Mouse (Mus musculus) myocyte (in vitro differentiated cells): ENCODE measurements at regions not wholly inside any gene's neighbourhood (a gene's known extent, or its start where the extent isn't known, plus 50 kb on each side); places are given as distances from the start of the nearest gene placed in this dataset.

Experiments
- H3K27me3 ChIP-seq: one replicate; pipeline ENCODE4 v1.6.1; 2011; ENCODE audit not compliant: control insufficient read depth, insufficient read depth, insufficient read length
- H3K36me3 ChIP-seq: one replicate; pipeline ENCODE4 v1.6.1; 2011; ENCODE audit not compliant: control insufficient read depth, insufficient read depth
- H3K4me2 ChIP-seq: one replicate; pipeline ENCODE4 v1.6.1; 2011; ENCODE audit warnings: low read depth, control low read depth
- H3K4me3 ChIP-seq: one replicate; pipeline ENCODE4 v1.5.1; 2011; ENCODE audit warnings: mild to moderate bottlenecking, control low read depth, moderate library complexity
- H3K79me2 ChIP-seq: one replicate; pipeline ENCODE4 v1.6.1; 2011; ENCODE audit not compliant: control insufficient read depth, insufficient read depth
- H3ac ChIP-seq: one replicate; pipeline ENCODE4 v1.6.1; 2011; ENCODE audit not compliant: control insufficient read depth, insufficient read length
- CEBPB ChIP-seq: IDR thresholded peaks from 2 replicates; pipeline ENCODE4 v1.6.1; 2011; ENCODE audit warnings: mild to moderate bottlenecking, moderate library complexity; ENCODE audit not compliant: poor library complexity, insufficient read depth, severe bottlenecking
- E2F4 ChIP-seq: IDR thresholded peaks from one replicate; pipeline ENCODE4 v1.6.1; 2011; ENCODE audit warnings: mild to moderate bottlenecking, control low read depth, moderate library complexity; ENCODE audit not compliant: insufficient read depth
- MAX ChIP-seq: IDR thresholded peaks from one replicate; pipeline ENCODE4 v1.6.1; 2011; ENCODE audit warnings: low read depth, mild to moderate bottlenecking, control low read depth
- MYOD1 ChIP-seq, 3 experiments: IDR thresholded peaks; one replicate each; pipeline ENCODE4 v1.6.1; 2011; ENCODE audit warnings: control low read depth in 2 of 3, low read depth in 2 of 3, mild to moderate bottlenecking in 2 of 3, moderate library complexity in 1 of 3; ENCODE audit not compliant: insufficient read length in 2 of 3, control insufficient read depth in 1 of 3
- MYOG ChIP-seq, 3 experiments: IDR thresholded peaks; one replicate each; pipeline ENCODE4 v1.6.1; 2011; ENCODE audit warnings: control low read depth in 2 of 3, low read depth in 2 of 3, mild to moderate bottlenecking in 2 of 3; ENCODE audit not compliant: insufficient read length in 2 of 3, control insufficient read depth in 1 of 3, insufficient read depth in 1 of 3
- POLR2A ChIP-seq: IDR thresholded peaks from one replicate; pipeline ENCODE4 v1.6.1; 2011; ENCODE audit warnings: low read depth, mild to moderate bottlenecking, control low read depth, moderate library complexity; ENCODE audit not compliant: insufficient read length
- POLR2AphosphoS2 ChIP-seq: IDR thresholded peaks from one replicate; pipeline ENCODE4 v1.6.1; 2011; ENCODE audit warnings: low read depth, control low read depth; ENCODE audit not compliant: insufficient read length
- REST ChIP-seq: IDR thresholded peaks from one replicate; pipeline ENCODE4 v1.6.1; 2011; ENCODE audit warnings: mild to moderate bottlenecking, control low read depth, moderate library complexity; ENCODE audit not compliant: insufficient read depth, insufficient read length
- SRF ChIP-seq: IDR thresholded peaks from one replicate; pipeline ENCODE4 v1.6.1; 2011; ENCODE audit warnings: low read depth; ENCODE audit not compliant: control insufficient read depth, insufficient read length
- TCF12 ChIP-seq: IDR thresholded peaks from one replicate; pipeline ENCODE4 v1.6.1; 2011; ENCODE audit warnings: mild to moderate bottlenecking, control low read depth; ENCODE audit not compliant: poor library complexity, insufficient read depth, severe bottlenecking
- TCF3 ChIP-seq: IDR thresholded peaks from one replicate; pipeline ENCODE4 v1.6.1; 2011; ENCODE audit warnings: low read depth, control low read depth; ENCODE audit not compliant: insufficient read length
- USF1 ChIP-seq: IDR thresholded peaks from one replicate; pipeline ENCODE4 v1.6.1; 2011; ENCODE audit warnings: low read depth, mild to moderate bottlenecking, control low read depth, moderate library complexity

DNA sequence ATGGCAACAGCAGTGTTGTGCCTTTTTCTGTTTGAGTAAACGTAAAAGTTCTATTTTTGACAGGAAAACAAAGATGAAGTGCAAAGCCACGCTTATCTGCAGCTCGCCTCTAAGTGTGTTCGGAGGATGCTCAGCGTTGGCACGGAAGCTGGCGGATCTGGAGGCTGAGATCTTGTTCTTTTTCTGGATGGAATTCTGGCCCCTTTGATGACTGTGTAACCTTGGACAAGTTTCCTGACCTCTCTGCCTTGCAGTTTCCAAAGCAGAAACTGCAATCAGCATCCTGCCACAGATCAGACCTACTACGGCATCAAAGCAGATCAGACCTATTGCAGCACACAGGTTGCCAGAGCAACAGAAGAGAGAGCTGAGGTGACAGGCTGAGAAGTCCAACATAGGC lies 89.1 kb upstream of the Myocd start:
- Histone ChIP-seq H3K4me2 (no peak overlapping the region), H3K36me3 (no peaks in the 10 kb centered on the region), H3ac (no peak overlapping the region), H3K27me3 (no peaks in the 10 kb centered on the region), H3K79me2 (no peaks in the 10 kb centered on the region), H3K4me3 (no peak overlapping the region)
- TF ChIP-seq USF1 = no peak
- no peak for TF ChIP-seq CEBPB
- no peak for TF ChIP-seq POLR2AphosphoS2
- no peak for TF ChIP-seq MYOD1 (IDR thresholded peaks at IDR 0.05; ENCODE audit: control insufficient read depth in 1 of 3, insufficient read length in 2 of 3, low read depth in 2 of 3)
- no peak for TF ChIP-seq POLR2A
- no peak for TF ChIP-seq MYOG (IDR thresholded peaks at IDR 0.05; ENCODE audit: control insufficient read depth in 1 of 3, insufficient read depth in 1 of 3, insufficient read length in 2 of 3, low read depth in 2 of 3)
- TF ChIP-seq SRF = no peak
- TF ChIP-seq MAX = no peak
- TF ChIP-seq REST = no peak
- TF ChIP-seq TCF12 = no peak
- TF ChIP-seq E2F4 = no peak
- TF ChIP-seq TCF3 = no peak

DNA sequence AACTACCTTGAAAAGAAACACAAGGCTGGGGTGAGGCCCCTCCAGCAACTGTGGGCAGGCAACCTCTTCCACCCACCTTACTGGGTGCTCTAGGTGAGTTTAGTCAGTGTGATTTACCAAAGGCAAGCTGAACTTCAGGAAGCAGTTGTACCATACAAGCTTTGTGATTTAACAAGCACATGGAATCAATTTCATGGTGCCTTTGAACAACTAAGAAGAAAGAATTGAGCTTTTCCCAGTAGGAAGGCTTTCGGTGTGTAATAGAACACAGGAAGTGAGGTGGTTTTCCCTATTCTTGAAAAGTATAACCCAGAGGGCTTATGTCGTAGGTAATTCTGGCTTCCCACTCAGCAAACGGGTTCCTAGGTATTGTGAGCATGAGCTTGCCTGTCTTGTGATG lies 82.7 kb upstream of the Myocd start:
- Histone ChIP-seq H3K27me3 (no peaks in the 10 kb centered on the region), H3K36me3 (no peaks in the 10 kb centered on the region)
- TF ChIP-seq SRF = no peak
- no peak for TF ChIP-seq MYOG (IDR thresholded peaks at IDR 0.05; ENCODE audit: control insufficient read depth in 1 of 3, insufficient read depth in 1 of 3, insufficient read length in 2 of 3, low read depth in 2 of 3)
- no peak for TF ChIP-seq CEBPB
- TF ChIP-seq TCF12 = no peak
- TF ChIP-seq MYOD1 (IDR thresholded peaks at IDR 0.05; ENCODE audit: control insufficient read depth in 1 of 3, insufficient read length in 2 of 3, low read depth in 2 of 3) = no peak
- TF ChIP-seq POLR2A = no peak
- TF ChIP-seq E2F4 = no peak
- TF ChIP-seq POLR2AphosphoS2 = no peak
- TF ChIP-seq MAX = no peak
- TF ChIP-seq USF1 = no peak

DNA sequence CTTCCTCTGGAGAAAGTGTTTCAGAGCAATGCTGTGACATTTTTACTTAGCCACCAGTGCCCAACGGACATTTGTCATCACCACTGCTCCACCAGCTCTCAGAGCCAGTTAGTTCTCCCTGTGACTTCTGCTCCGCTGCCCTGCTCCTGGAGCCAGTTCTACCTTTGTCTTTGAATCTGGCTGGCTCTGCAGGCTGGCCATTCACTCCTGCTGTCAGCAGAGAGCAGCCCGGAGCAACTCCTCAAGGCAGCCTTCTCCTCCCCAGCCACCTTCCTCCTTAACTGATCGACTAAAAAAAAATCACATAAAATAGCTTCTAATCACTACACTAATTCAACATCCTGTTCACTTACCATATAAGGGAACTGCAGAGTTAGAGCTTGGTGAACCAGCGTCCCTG lies 79.2 kb upstream of the Myocd start:
- no peaks in the 10 kb centered on the region for H3K27me3 ChIP-seq
- no peaks in the 10 kb centered on the region for H3K36me3 ChIP-seq
- TF ChIP-seq POLR2A (no peak), MAX (no peak), REST (no peak), CEBPB (no peak), MYOG (IDR thresholded peaks at IDR 0.05; ENCODE audit: control insufficient read depth in 1 of 3, insufficient read depth in 1 of 3, insufficient read length in 2 of 3, low read depth in 2 of 3) (no peak), TCF12 (no peak), E2F4 (no peak)
- H3K79me2 ChIP-seq = no peaks in the 10 kb centered on the region
- H3K4me3 ChIP-seq = no peak overlapping the region
- no peak overlapping the region for H3ac ChIP-seq
- H3K4me2 ChIP-seq = no peak overlapping the region

More for the DNA sequence above, 82.7 kb upstream of the Myocd start:
- no peaks in the 10 kb centered on the region for H3K79me2 ChIP-seq
- no peak overlapping the region for H3K4me2 ChIP-seq
- no peak overlapping the region for H3K4me3 ChIP-seq
- no peak overlapping the region for H3ac ChIP-seq

DNA sequence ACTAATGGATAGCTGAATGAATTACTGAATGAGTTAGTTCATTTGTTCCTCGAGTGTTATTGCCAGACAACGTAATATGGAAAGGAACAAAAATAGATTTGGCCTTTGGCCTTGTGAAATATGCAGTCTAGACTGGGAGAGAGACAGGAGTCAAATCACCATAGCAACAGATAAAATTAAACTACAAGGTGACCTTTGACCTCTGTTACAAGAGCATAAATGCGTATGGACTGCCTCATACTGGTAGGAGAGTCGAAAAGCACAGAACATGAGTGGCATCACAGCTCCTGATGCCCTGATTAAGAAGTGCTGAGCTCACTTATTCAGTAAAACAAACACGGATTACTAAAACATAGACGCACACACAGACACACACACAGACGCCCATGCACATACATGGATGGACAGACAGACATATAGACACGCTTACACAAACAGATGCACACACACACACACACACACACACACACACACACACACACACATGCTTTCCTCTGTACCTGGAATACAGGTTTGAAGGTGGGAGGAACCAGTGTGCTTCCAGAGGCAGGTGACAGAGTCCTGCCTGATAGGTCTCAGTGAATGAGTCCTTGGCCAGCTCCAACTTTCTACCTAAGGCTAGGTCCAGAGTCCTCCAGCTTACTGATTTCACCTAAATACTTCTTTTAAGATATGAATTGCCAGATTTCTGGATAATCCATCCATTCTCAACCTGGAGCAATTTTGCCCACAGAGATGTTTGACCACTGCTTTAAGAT lies 72.1 kb upstream of the Myocd start:
- no peaks in the 10 kb centered on the region for H3K27me3 ChIP-seq
- TF ChIP-seq REST = no peak
- no peak for TF ChIP-seq MAX
- TF ChIP-seq USF1 = no peak
- no peak for TF ChIP-seq TCF12
- TF ChIP-seq MYOD1 (IDR thresholded peaks at IDR 0.05; ENCODE audit: control insufficient read depth in 1 of 3, insufficient read length in 2 of 3, low read depth in 2 of 3) = no peak
- TF ChIP-seq POLR2AphosphoS2 = no peak
- TF ChIP-seq SRF = no peak
- TF ChIP-seq CEBPB = no peak
- TF ChIP-seq POLR2A = no peak
- TF ChIP-seq MYOG (IDR thresholded peaks at IDR 0.05; ENCODE audit: control insufficient read depth in 1 of 3, insufficient read depth in 1 of 3, insufficient read length in 2 of 3, low read depth in 2 of 3) = no peak
- no peaks in the 10 kb centered on the region for H3K36me3 ChIP-seq
- H3K79me2 ChIP-seq = no peaks in the 10 kb centered on the region
- H3K4me3 ChIP-seq = no peak overlapping the region
- no peak overlapping the region for H3ac ChIP-seq
- H3K4me2 ChIP-seq = no peak overlapping the region

DNA sequence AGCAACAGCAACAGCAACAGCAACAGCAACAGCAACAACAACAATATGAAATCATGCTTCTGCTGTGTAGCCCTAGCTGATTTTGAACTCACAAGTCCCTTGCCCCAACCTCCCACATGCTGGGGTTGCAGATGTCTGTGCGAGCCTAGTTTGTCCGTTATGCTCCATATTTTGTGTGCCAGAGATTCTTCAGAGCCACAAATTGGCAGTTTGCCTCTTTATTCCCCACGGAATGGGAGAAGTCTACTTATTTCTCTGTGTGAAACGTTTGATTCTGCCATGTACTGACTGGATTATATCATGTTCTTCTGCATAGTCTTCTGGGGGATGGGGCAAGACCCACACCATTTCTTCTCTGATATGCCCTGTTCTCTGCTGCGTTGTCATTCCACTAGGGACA lies 64.5 kb upstream of the Myocd start:
- no peak for TF ChIP-seq REST
- TF ChIP-seq POLR2A = no peak
- no peak for TF ChIP-seq MYOD1 (IDR thresholded peaks at IDR 0.05; ENCODE audit: control insufficient read depth in 1 of 3, insufficient read length in 2 of 3, low read depth in 2 of 3)
- TF ChIP-seq TCF12 = no peak
- TF ChIP-seq MYOG (IDR thresholded peaks at IDR 0.05; ENCODE audit: control insufficient read depth in 1 of 3, insufficient read depth in 1 of 3, insufficient read length in 2 of 3, low read depth in 2 of 3) = no peak
- TF ChIP-seq SRF = no peak
- TF ChIP-seq CEBPB = no peak
- TF ChIP-seq E2F4 = no peak
- no peak for TF ChIP-seq MAX
- TF ChIP-seq USF1 = no peak
- TF ChIP-seq TCF3 = no peak
- TF ChIP-seq POLR2AphosphoS2 = no peak
- H3K4me3 ChIP-seq = no peak overlapping the region
- H3K27me3 ChIP-seq = no peaks in the 10 kb centered on the region
- no peak overlapping the region for H3ac ChIP-seq
- H3K79me2 ChIP-seq = no peaks in the 10 kb centered on the region
- H3K4me2 ChIP-seq = no peak overlapping the region
- no peaks in the 10 kb centered on the region for H3K36me3 ChIP-seq
